Mouse (Mus musculus) liver, postnatal 0 days (tissue): ENCODE measurements around the gene Nsmce4a. TPM values are rescaled to one million over a fixed set of nuclear protein-coding genes. Genes with fewer than 3 reads are reported as not detected.
"Not testable (repeated sequence)": the region's sequence is repeated elsewhere in the genome, so short reads cannot be mapped to it uniquely, and the experiment has no call there.

Experiments used
- ATAC-seq: fragments of 200-750 bp; cut with Nextera tagmentation; 2 replicates; pipeline ENCODE4 v1.8.0; 2017; ENCODE audit warnings: mild to moderate bottlenecking, moderate library complexity
- DNase-seq: peaks from one replicate; pipeline ENCODE4 v3.0.0-alpha.2; 2016
- H3K27ac ChIP-seq: fragments of 300-500 bp; sonication (generic); 2 replicates; pipeline ENCODE4 v1.5.1; 2014; ENCODE audit warnings: antibody characterized with exemption, moderate library complexity, mild to moderate bottlenecking, low read depth
- H3K27me3 ChIP-seq: fragments of 300-500 bp; sonication (generic); 2 replicates; pipeline ENCODE4 v1.6.1; 2014; ENCODE audit warnings: low read length, control low read depth, mixed read lengths; ENCODE audit not compliant: insufficient read depth
- H3K36me3 ChIP-seq: fragments of 300-500 bp; sonication (generic); replicated peaks from 2 replicates; pipeline ENCODE4 v1.6.1; 2014; ENCODE audit warnings: mild to moderate bottlenecking, control low read depth, low read length, moderate library complexity, mixed read lengths; ENCODE audit not compliant: insufficient read depth
- H3K4me1 ChIP-seq: fragments of 300-500 bp; sonication (generic); 2 replicates; pipeline ENCODE4 v1.6.1; 2014; ENCODE audit warnings: antibody characterized with exemption, mild to moderate bottlenecking, control low read depth; ENCODE audit not compliant: insufficient read depth
- H3K4me2 ChIP-seq: fragments of 300-500 bp; sonication (generic); 2 replicates; pipeline ENCODE4 v1.6.1; 2014; ENCODE audit warnings: low read depth, mild to moderate bottlenecking, low read length, moderate library complexity, mixed read lengths
- H3K4me3 ChIP-seq: fragments of 300-500 bp; sonication (generic); 2 replicates; pipeline ENCODE4 v1.5.1; 2014; ENCODE audit warnings: low read depth, low read length
- H3K9ac ChIP-seq: fragments of 300-500 bp; sonication (generic); replicated peaks from 2 replicates; pipeline ENCODE4 v1.6.1; 2014; ENCODE audit warnings: mild to moderate bottlenecking, moderate library complexity
- H3K9me3 ChIP-seq: fragments of 300-500 bp; sonication (generic); 2 replicates; pipeline ENCODE4 v1.6.1; 2016; ENCODE audit warnings: mild to moderate bottlenecking, control low read depth, low read length, mixed read lengths
- CTCF ChIP-seq: sonication (generic); IDR thresholded peaks from 2 replicates; pipeline ENCODE4 v1.5.1; 2016; ENCODE audit warnings: antibody characterized with exemption, low read depth
- EP300 ChIP-seq: IDR thresholded peaks from 2 replicates; pipeline ENCODE4 v1.6.1; 2016; ENCODE audit warnings: antibody characterized with exemption, low read depth, mild to moderate bottlenecking
- WGBS: fragments of 180-500 bp; shearing (Covaris S2); extraction: QIAGEN DNeasy Blood & Tissue Kit; methylation state at CpG from one replicate; pipeline ENCODE4 v1.1.7; 2014; ENCODE audit not compliant: insufficient replicate concordance; 5-methylcytosine and 5-hydroxymethylcytosine counted together
- polyA plus RNA-seq: library from polyadenylated mRNA; unstranded; fragments of >200 nt; fragmentation: Nextera tagmentation; extraction: Ambion mirVana; gene quantifications from 2 replicates; pipeline ENCODE4 v1.2.1, GENCODE M21; 2015

Gene Nsmce4a
- polyA plus RNA-seq, 1 experiment from 2014 or later = 67.8 TPM

GRCm38 (mm10) chr7:130597546-130597945 is 24.6 kb upstream of the Nsmce4a start:
- H3K4me2 ChIP-seq = no peak overlapping the region
- H3K4me1 ChIP-seq = no peaks in the 10 kb centered on the region; the same call in 1 of the 2 replicates
- ATAC-seq (no peak), DNase-seq (no peak)
- TF ChIP-seq EP300 (no peak), CTCF (no peak)
- no peak overlapping the region for H3K9ac ChIP-seq
- WGBS = 64% methylated on average over 6 of the region's 6 CpGs
- H3K27me3 ChIP-seq = no peaks in the 10 kb centered on the region
- 0 out of 2 replicates have a peak, but pooled peaks cover 2% of the 10 kb centered on the region for H3K36me3 ChIP-seq
- H3K27ac ChIP-seq = no peak overlapping the region
- no peaks in the 10 kb centered on the region for H3K9me3 ChIP-seq
- no peak overlapping the region for H3K4me3 ChIP-seq

- not testable (repeated sequence) for H3K9ac ChIP-seq, H3K9me3 ChIP-seq, H3K36me3 ChIP-seq, H3K4me3 ChIP-seq, H3K27me3 ChIP-seq, H3K4me2 ChIP-seq, H3K4me1 ChIP-seq
- WGBS = 33% methylated on average over 9 of the region's 19 CpGs
- ATAC-seq = peak; percentile 84
- peak overlapping the region; percentile 34; the same call in 1 of the 2 replicates for H3K27ac ChIP-seq
- peak; percentile 36 for DNase-seq
Measured at GRCm38 (mm10) chr7:130596079-130596855, 23.3 kb upstream of the Nsmce4a start.

GRCm38 (mm10) chr7:130593375-130594239 is 20.7 kb upstream of the Nsmce4a start:
- not testable (repeated sequence) for H3K4me2 ChIP-seq, H3K9me3 ChIP-seq, ATAC-seq, H3K4me3 ChIP-seq, DNase-seq, H3K9ac ChIP-seq, H3K27me3 ChIP-seq, H3K4me1 ChIP-seq, H3K36me3 ChIP-seq
- H3K27ac ChIP-seq = peak overlapping the region; percentile 62
- 69% methylated on average over 7 of the region's 11 CpGs for WGBS

- H3K9ac ChIP-seq, H3K27ac ChIP-seq, H3K9me3 ChIP-seq, DNase-seq, H3K36me3 ChIP-seq, H3K27me3 ChIP-seq, H3K4me2 ChIP-seq, H3K4me1 ChIP-seq, H3K4me3 ChIP-seq: not testable (repeated sequence)
- ATAC-seq = peak; percentile 77
- whole genome bisulfite sequencing = no CpG with 5 or more reads among the region's 11 CpGs
Measured at GRCm38 (mm10) chr7:130592975-130593374, 20.1 kb upstream of the Nsmce4a start.

GRCm38 (mm10) chr7:130590845-130591437 is 18.0 kb upstream of the Nsmce4a start:
- TF ChIP-seq CTCF (no peak), EP300 (no peak)
- ATAC-seq = no peak
- Histone ChIP-seq H3K4me1 (peaks cover 4% of the 10 kb centered on the region), H3K9me3 (no peaks in the 10 kb centered on the region), H3K27me3 (no peaks in the 10 kb centered on the region), H3K9ac (no peak overlapping the region), H3K4me3 (no peak overlapping the region), H3K4me2 (no peak overlapping the region), H3K36me3 (no peaks in the 10 kb centered on the region), H3K27ac (peak overlapping the region; percentile 25)
- WGBS = 40% methylated on average over 8 of the region's 8 CpGs
- DNase-seq = no peak

- H3K27ac ChIP-seq = 0 out of 2 replicates have a peak overlapping the region, but pooled peaks have one; percentile 25
- no peaks in the 10 kb centered on the region for H3K9me3 ChIP-seq
- H3K36me3 ChIP-seq = no peaks in the 10 kb centered on the region
- H3K27me3 ChIP-seq = no peaks in the 10 kb centered on the region
- peaks cover 4% of the 10 kb centered on the region for H3K4me1 ChIP-seq
- no peak overlapping the region for H3K4me3 ChIP-seq
- no peak for DNase-seq
- ATAC-seq = no peak
- no peak overlapping the region for H3K4me2 ChIP-seq
- H3K9ac ChIP-seq = no peak overlapping the region
- WGBS = 68% methylated on average over 13 of the region's 13 CpGs
- TF ChIP-seq CTCF = no peak
- no peak for TF ChIP-seq EP300
Measured at GRCm38 (mm10) chr7:130590081-130590828, 17.3 kb upstream of the Nsmce4a start.
